14 mouse cellular contexts compared by ENCODE assay signal in the genomic region with DNA sequence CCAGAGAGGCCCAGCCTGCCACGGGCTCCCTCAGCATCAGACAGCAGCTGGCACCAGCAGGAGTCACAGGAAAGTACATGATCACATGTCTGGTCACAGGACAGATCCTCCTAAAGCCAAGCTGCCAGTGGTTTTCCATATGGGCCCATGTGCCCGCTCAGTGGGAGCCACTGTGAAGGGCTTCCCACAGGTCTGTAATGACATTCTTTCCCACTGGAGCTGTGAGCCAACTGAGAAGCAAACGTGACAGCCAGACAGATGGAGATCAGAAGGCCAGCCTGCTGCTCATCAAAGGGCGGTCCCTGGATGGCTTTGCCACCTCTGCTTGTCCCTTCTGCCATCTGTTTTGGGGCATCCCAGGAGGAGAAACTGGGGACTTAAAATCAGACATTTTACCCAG.
DNase-seq lines count a peak whose midpoint lies in the region; ATAC-seq and TF ChIP-seq lines count a peak whose summit lies in the region.
"Had no signal": no experiment of that assay in that cellular context is flagged by ENCODE, and none has a peak within 500 bp of the region (broad histone marks: within the 10 kb centered on the region; RNA-seq: fewer than 3 reads in every experiment).

No protein-coding gene starts in this region.

- H3K9me3 ChIP-seq in forebrain, embryonic 13.5 days (replicated peaks), result no peaks in the 10 kb centered on the region
- no peaks in the 10 kb centered on the region for H3K9me3 ChIP-seq in forebrain, postnatal 0 days (ENCODE audit: low read length)
- H3K9me3 ChIP-seq in midbrain, postnatal 0 days (ENCODE audit: low read length), result no peaks in the 10 kb centered on the region
- no peaks in the 10 kb centered on the region for H3K9me3 ChIP-seq in midbrain, embryonic 14.5 days (ENCODE audit: control insufficient read depth, low read length)
- H3K9me3 ChIP-seq: embryonic facial prominence, embryonic 13.5 days; neural tube, embryonic 13.5 days had no signal

- H3K4me1 ChIP-seq in forebrain, embryonic 13.5 days, result peaks cover 11% of the 10 kb centered on the region
- H3K4me1 ChIP-seq in forebrain, postnatal 0 days (ENCODE audit: insufficient read depth), result no peaks in the 10 kb centered on the region
- H3K4me1 ChIP-seq in midbrain, postnatal 0 days (ENCODE audit: insufficient read depth, low read length), result 0 out of 2 replicates have a peak, but pooled peaks cover 2% of the 10 kb centered on the region
- H3K4me1 ChIP-seq in midbrain, embryonic 14.5 days (ENCODE audit: control insufficient read depth, insufficient read depth, low read length), result peaks cover 3% of the 10 kb centered on the region; the same call in 1 of the 2 replicates
- H3K4me1 ChIP-seq: embryonic facial prominence, embryonic 13.5 days had no signal

- no peak overlapping the region for H3K4me2 ChIP-seq in forebrain, embryonic 13.5 days
- H3K4me2 ChIP-seq in forebrain, postnatal 0 days (ENCODE audit: low read depth), result no peak overlapping the region
- H3K4me2 ChIP-seq in midbrain, postnatal 0 days (ENCODE audit: low read depth, low read length, poor library complexity, severe bottlenecking), result no peak overlapping the region
- no peak overlapping the region for H3K4me2 ChIP-seq in midbrain, embryonic 14.5 days (ENCODE audit: low read length)
- H3K4me2 ChIP-seq: embryonic facial prominence, embryonic 13.5 days; neural tube, embryonic 13.5 days had no signal

- no peak overlapping the region for H3K9ac ChIP-seq in forebrain, embryonic 13.5 days
- H3K9ac ChIP-seq in forebrain, postnatal 0 days, result no peak overlapping the region
- H3K9ac ChIP-seq in midbrain, postnatal 0 days (replicated peaks; ENCODE audit: low read length, poor library complexity, severe bottlenecking), result no peak overlapping the region
- no peak overlapping the region for H3K9ac ChIP-seq in midbrain, embryonic 14.5 days (replicated peaks; ENCODE audit: low read length)
- H3K9ac ChIP-seq: embryonic facial prominence, embryonic 13.5 days; neural tube, embryonic 13.5 days had no signal

- no peaks in the 10 kb centered on the region for H3K36me3 ChIP-seq in forebrain, embryonic 13.5 days (ENCODE audit: poor library complexity, severe bottlenecking)
- no peaks in the 10 kb centered on the region for H3K36me3 ChIP-seq in forebrain, postnatal 0 days (ENCODE audit: insufficient read depth)
- H3K36me3 ChIP-seq in midbrain, postnatal 0 days (ENCODE audit: insufficient read depth, low read length), result no peaks in the 10 kb centered on the region
- H3K36me3 ChIP-seq in midbrain, embryonic 14.5 days (ENCODE audit: control insufficient read depth, insufficient read depth, low read length), result no peaks in the 10 kb centered on the region
- H3K36me3 ChIP-seq: embryonic facial prominence, embryonic 13.5 days; neural tube, embryonic 13.5 days had no signal

- H3K4me3 ChIP-seq in forebrain, embryonic 13.5 days, result no peak overlapping the region
- H3K4me3 ChIP-seq in forebrain, postnatal 0 days (ENCODE audit: low read depth, low read length), result no peak overlapping the region
- H3K4me3 ChIP-seq in midbrain, postnatal 0 days (ENCODE audit: low read depth, low read length), result no peak overlapping the region
- H3K4me3 ChIP-seq in midbrain, embryonic 14.5 days (replicated peaks; ENCODE audit: low read depth, low read length), result no peak overlapping the region
- H3K4me3 ChIP-seq: embryonic facial prominence, embryonic 13.5 days; heart, adult 2 months; neural tube, embryonic 13.5 days had no signal

- WGBS in forebrain, embryonic 13.5 days, result 64% methylated on average over 4 of the region's 4 CpGs
- WGBS in forebrain, postnatal 0 days, result 44% methylated on average over 4 of the region's 4 CpGs
- WGBS in midbrain, postnatal 0 days, result 55% methylated on average over 4 of the region's 4 CpGs
- WGBS in midbrain, embryonic 14.5 days, result 61% methylated on average over 4 of the region's 4 CpGs

- no peak for DNase-seq in forebrain, postnatal 0 days
- DNase-seq in midbrain, postnatal 0 days (ENCODE audit: low spot score), result peak; percentile 81
- no peak for DNase-seq in midbrain, embryonic 14.5 days
- peak; percentile 56 to 57 for DNase-seq in cerebellum, postnatal 25 days
- no peak for DNase-seq in lung, postnatal 4 days
- DNase-seq in urinary bladder, postnatal 10 days (ENCODE audit: low spot score), result no peak
- DNase-seq: heart, adult 2 months; lung, adult 2 months; spleen, adult 18-20 months; thymus, postnatal 14 days had no signal

- H3K27me3 ChIP-seq in forebrain, embryonic 13.5 days, result no peaks in the 10 kb centered on the region
- no peaks in the 10 kb centered on the region for H3K27me3 ChIP-seq in forebrain, postnatal 0 days (ENCODE audit: insufficient read depth, low read length)
- H3K27me3 ChIP-seq in midbrain, postnatal 0 days (ENCODE audit: insufficient read depth, low read length), result no peaks in the 10 kb centered on the region
- no peaks in the 10 kb centered on the region for H3K27me3 ChIP-seq in midbrain, embryonic 14.5 days (ENCODE audit: control insufficient read depth, insufficient read depth, low read length)
- H3K27me3 ChIP-seq: embryonic facial prominence, embryonic 13.5 days had no signal

- peak; percentile 55; the same call in 1 of the 2 replicates for ATAC-seq in forebrain, embryonic 13.5 days
- no peak; the same call in 1 of the 2 replicates for ATAC-seq in forebrain, postnatal 0 days
- ATAC-seq in midbrain, postnatal 0 days (ENCODE audit: low FRiP score), result peak; percentile 10; the same call in 1 of the 2 replicates
- ATAC-seq in midbrain, embryonic 14.5 days (ENCODE audit: low FRiP score, low TSS enrichment), result no peak
- ATAC-seq: inflammation-experienced regulatory T-cells, adult 6 months had no signal

- no peak overlapping the region for H3K27ac ChIP-seq in forebrain, embryonic 13.5 days
- H3K27ac ChIP-seq in forebrain, postnatal 0 days (ENCODE audit: low read depth, low read length), result no peak overlapping the region
- H3K27ac ChIP-seq in midbrain, postnatal 0 days (ENCODE audit: low read depth, low read length), result no peak overlapping the region
- no peak overlapping the region for H3K27ac ChIP-seq in midbrain, embryonic 14.5 days (replicated peaks; ENCODE audit: low read depth, low read length)
- H3K27ac ChIP-seq: embryonic facial prominence, embryonic 13.5 days; heart, adult 2 months; neural tube, embryonic 13.5 days had no signal

- no peak for TF ChIP-seq CTCF in forebrain, postnatal 0 days (IDR thresholded peaks at IDR 0.05; ENCODE audit: low read depth)
- TF ChIP-seq CTCF in midbrain, postnatal 0 days (IDR thresholded peaks at IDR 0.05), result no peak

Comparison
In these comparisons a context has a peak if more than half of its experiments do, and no peak if none do; other contexts are left out.
1. ATAC-seq: peak in forebrain, embryonic 13.5 days (single experiment) and midbrain, postnatal 0 days (single experiment); none in forebrain, postnatal 0 days (single experiment) and midbrain, embryonic 14.5 days (single experiment).
2. DNase-seq: peak in midbrain, postnatal 0 days (single experiment) and cerebellum, postnatal 25 days (2 of 2); none in forebrain, postnatal 0 days (single experiment), midbrain, embryonic 14.5 days (single experiment), lung, postnatal 4 days (0 of 2) and urinary bladder, postnatal 10 days (single experiment).